Mouse (Mus musculus) kidney, adult 2 months (tissue): ENCODE measurements around the gene Tdrkh. TPM values are rescaled to one million over a fixed set of nuclear protein-coding genes. Genes with fewer than 3 reads are reported as not detected.

Experiments used
- DNase-seq: peaks from one replicate; pipeline ENCODE4 v3.0.0; 2021
- H3K27ac ChIP-seq: fragments of 200-500 bp; 2 replicates; pipeline ENCODE4 v1.5.1; 2012; ENCODE audit warnings: low read depth, low read length, control low read depth, inconsistent platforms; ENCODE audit not compliant: insufficient read depth
- H3K27me3 ChIP-seq: fragments of 200-500 bp; replicated peaks from 2 replicates; pipeline ENCODE4 v1.6.1; 2012; ENCODE audit warnings: mild to moderate bottlenecking, moderate library complexity, low read length, inconsistent platforms; ENCODE audit not compliant: control insufficient read depth, insufficient read depth
- H3K36me3 ChIP-seq: fragments of 200-500 bp; 2 replicates; pipeline ENCODE4 v1.6.1; 2012; ENCODE audit warnings: mild to moderate bottlenecking, moderate library complexity, low read length, inconsistent platforms; ENCODE audit not compliant: control insufficient read depth, insufficient read depth
- H3K4me1 ChIP-seq: fragments of 200-500 bp; 2 replicates; pipeline ENCODE4 v1.6.1; 2011; ENCODE audit warnings: low read length; ENCODE audit not compliant: control insufficient read depth, insufficient read depth
- H3K4me3 ChIP-seq: fragments of 200-500 bp; 2 replicates; pipeline ENCODE4 v1.5.1; 2011; ENCODE audit warnings: mild to moderate bottlenecking, low read depth, low read length, control low read depth; ENCODE audit not compliant: insufficient read depth
- CTCF ChIP-seq: fragments of 200-500 bp; conservative IDR thresholded peaks from 2 replicates; pipeline ENCODE4 v1.5.1; 2011; ENCODE audit warnings: low read depth, mild to moderate bottlenecking, control low read depth, low read length, moderate library complexity, mixed read lengths; ENCODE audit not compliant: insufficient read depth, insufficient read length
- POLR2A ChIP-seq: fragments of 200-500 bp; IDR thresholded peaks from one replicate; pipeline ENCODE4 v1.6.1; 2011; ENCODE audit warnings: low read depth, low read length, control low read depth
- WGBS: fragments of 180-500 bp; shearing (Covaris S2); methylation state at CpG from one replicate; pipeline ENCODE4 v1.1.7; 2018; 5-methylcytosine and 5-hydroxymethylcytosine counted together
- polyA plus RNA-seq: library from polyadenylated mRNA; depleted of rRNA; stranded (reverse); fragments of >200 nt; gene quantifications from 2 replicates; pipeline ENCODE4 v1.2.3, GENCODE M21; 2012

Gene Tdrkh
- polyA plus RNA-seq, 1 experiment = 0.75 TPM

DNA sequence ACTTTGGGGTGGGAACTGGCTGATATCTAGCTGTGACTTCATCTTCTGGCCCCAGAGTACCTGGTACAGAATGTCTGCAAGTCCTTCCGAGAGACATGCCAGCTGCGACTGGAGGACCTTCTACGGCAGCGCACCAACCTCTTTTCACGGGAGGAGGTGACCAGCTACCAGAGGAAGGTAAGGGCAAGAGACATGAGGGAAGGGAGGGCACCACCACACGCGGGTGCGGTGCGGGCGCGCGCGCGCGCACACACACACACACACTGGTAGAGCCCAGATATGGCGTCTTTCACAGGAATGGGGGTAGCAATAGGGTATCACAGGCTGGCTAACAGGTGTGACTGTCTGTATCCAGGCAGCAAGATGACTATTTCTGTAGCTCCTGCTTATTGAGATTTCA is 23.7 kb upstream of the Tdrkh start:
- TF ChIP-seq POLR2A (no peak), CTCF (no peak)
- Histone ChIP-seq H3K4me3 (no peak overlapping the region), H3K36me3 (no peaks in the 10 kb centered on the region; the same call in 1 of the 2 replicates), H3K4me1 (no peaks in the 10 kb centered on the region), H3K27me3 (no peaks in the 10 kb centered on the region), H3K27ac (no peak overlapping the region)
- 97% methylated on average over 16 of the region's 16 CpGs for WGBS
- no peak for DNase-seq

DNA sequence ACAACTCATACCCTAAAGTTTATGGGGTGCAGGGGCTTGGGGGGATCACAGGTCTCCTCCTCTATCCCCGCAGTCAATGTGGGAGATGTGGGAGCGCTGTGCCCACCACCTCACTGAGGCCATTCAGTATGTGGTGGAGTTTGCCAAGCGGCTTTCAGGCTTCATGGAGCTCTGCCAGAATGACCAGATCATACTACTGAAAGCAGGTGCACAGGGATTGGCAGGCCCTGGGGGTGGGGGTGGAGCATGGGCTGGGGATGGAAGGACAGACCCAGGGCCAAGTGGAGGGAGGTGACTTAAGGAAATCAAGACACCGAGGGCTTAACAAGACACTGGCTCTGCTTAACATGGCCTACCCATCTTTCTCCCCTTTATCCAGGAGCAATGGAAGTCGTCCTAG is 22.1 kb upstream of the Tdrkh start:
- WGBS = 83% methylated on average over 5 of the region's 5 CpGs

DNA sequence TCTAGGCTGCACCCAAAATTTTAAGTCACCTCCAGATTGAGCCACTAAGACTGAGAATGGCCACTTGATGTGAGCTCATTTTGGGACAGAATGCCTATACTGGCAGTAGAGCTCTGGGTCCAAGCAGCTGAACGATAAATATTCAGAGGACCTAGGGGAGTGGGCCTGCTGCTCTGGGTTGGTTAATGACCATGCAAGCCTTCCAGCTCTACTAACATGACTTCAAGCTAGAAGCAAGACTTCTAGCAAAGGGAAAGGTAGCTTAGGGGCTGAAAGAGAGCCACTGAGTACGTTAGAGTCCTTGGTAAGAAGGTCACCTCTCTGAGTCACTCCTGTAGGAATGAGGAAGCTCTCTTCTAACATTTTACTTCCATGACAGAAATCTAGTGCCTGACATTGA is 20.9 kb upstream of the Tdrkh start:
- H3K27ac ChIP-seq = peak overlapping the region; percentile 44; the same call in 1 of the 2 replicates
- no peak for TF ChIP-seq POLR2A
- no peak for TF ChIP-seq CTCF
- no peak overlapping the region for H3K4me3 ChIP-seq
- 61% methylated on average over 2 of the region's 2 CpGs for WGBS
- H3K4me1 ChIP-seq = no peaks in the 10 kb centered on the region
- H3K36me3 ChIP-seq = no peaks in the 10 kb centered on the region; the same call in 1 of the 2 replicates
- DNase-seq = no peak
- no peaks in the 10 kb centered on the region for H3K27me3 ChIP-seq

More for the DNA sequence above, 22.1 kb upstream of the Tdrkh start:
- no peak for DNase-seq
- H3K27me3 ChIP-seq = no peaks in the 10 kb centered on the region
- H3K4me3 ChIP-seq = no peak overlapping the region
- H3K4me1 ChIP-seq = no peaks in the 10 kb centered on the region
- TF ChIP-seq POLR2A (no peak), CTCF (no peak)
- H3K36me3 ChIP-seq = no peaks in the 10 kb centered on the region; the same call in 1 of the 2 replicates
- H3K27ac ChIP-seq = no peak overlapping the region

DNA sequence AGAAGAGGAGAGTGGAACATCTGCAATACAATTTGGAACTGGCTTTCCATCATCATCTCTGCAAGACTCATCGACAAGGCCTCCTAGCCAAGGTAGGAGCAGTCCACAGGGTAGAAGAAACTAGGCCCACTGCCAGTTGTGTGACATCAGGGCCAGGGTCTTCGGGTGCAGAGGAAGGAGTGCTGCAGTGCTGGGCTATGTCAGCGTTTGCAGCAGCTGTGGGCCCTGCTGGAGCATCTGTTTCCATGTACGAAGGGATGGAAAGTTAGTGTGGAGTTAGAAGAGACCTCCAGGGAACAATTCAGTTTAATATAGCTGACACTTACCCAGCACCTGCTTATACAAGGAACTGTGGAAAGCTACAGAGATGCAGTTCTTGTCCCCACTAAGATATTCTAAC is 20.0 kb upstream of the Tdrkh start:
- H3K27me3 ChIP-seq = no peaks in the 10 kb centered on the region
- no peaks in the 10 kb centered on the region; the same call in 1 of the 2 replicates for H3K36me3 ChIP-seq
- 76% methylated on average over 4 of the region's 4 CpGs for WGBS
- H3K27ac ChIP-seq = no peak overlapping the region
- no peak for DNase-seq
- TF ChIP-seq CTCF (no peak), POLR2A (no peak)
- no peak overlapping the region for H3K4me3 ChIP-seq
- H3K4me1 ChIP-seq = no peaks in the 10 kb centered on the region

DNA sequence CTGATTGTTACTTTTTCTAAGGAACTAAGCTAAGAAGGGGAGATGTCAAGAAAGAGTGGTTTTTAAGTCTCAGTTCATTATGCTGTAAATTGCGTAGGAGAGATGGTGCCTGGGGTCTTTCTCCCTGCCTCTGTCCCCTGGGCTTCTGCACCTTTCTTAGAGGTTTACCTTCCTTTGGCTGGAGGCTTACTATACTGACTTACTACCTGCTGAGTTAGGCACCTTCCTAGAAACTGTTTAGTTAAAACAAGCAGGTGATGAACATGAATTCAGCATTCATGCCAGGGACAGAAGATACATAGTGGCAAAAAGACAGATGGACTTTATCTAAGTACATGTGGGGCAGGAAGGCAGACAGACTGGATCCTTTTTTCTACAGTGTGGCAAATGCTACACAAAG is 16.7 kb upstream of the Tdrkh start:
- DNase-seq = no peak
- Histone ChIP-seq H3K4me3 (no peak overlapping the region), H3K27me3 (no peaks in the 10 kb centered on the region), H3K4me1 (no peaks in the 10 kb centered on the region; the same call in 1 of the 2 replicates), H3K36me3 (no peaks in the 10 kb centered on the region; the same call in 1 of the 2 replicates), H3K27ac (no peak overlapping the region)
- 80% methylated on average over 1 of the region's 1 CpGs for WGBS
- no peak for TF ChIP-seq CTCF
- TF ChIP-seq POLR2A = no peak

DNA sequence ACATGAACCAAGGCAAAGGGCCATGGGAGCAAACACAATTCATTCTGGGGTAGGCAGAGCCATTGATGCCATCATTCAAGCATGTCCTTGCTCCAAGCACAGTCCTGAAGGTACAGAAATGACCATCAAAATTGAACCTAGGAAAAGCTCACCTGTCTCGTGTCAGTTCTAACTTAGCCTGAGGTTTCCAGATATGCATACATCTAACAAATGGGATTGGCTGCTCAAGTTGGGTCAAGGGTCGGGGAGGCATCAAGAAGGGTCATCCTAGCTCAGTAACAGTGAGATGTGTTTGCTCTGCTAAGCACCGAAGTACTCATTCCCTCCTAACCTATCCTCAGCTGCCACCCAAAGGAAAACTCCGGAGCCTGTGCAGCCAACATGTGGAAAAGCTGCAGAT is 16.2 kb upstream of the Tdrkh start:
- Histone ChIP-seq H3K4me1 (no peaks in the 10 kb centered on the region; the same call in 1 of the 2 replicates), H3K4me3 (no peak overlapping the region), H3K27ac (no peak overlapping the region), H3K36me3 (no peaks in the 10 kb centered on the region; the same call in 1 of the 2 replicates), H3K27me3 (no peaks in the 10 kb centered on the region)
- no peak for DNase-seq
- 85% methylated on average over 4 of the region's 4 CpGs for WGBS
- TF ChIP-seq POLR2A (no peak), CTCF (no peak)

DNA sequence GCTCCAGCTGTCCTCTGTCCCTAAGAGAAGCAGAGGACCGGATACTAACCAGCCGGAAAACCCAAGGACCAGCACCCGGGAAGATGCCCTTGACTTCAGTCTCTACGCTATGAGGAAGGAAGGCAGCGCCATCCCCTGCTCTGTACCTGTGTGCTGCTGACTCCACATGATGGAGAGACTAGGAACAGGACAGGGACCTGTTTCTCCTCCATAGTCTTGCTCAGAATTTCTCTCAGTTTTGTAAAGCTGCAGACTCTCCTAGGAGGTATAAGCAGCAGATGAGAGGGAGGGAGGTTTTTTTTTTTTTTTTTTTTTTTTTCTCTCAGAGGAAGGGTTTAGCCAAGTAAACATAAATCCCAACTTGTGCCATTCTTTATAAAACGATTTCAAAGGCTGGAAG is 14.9 kb upstream of the Tdrkh start, which contains the start of gene Lingo4:
Gene Lingo4, plus strand, starts transcription at position 301 of the 400 bp plus-strand sequence.
- DNase-seq = no peak
- no peak within 1 kb of the TSS for H3K27ac ChIP-seq
- no peaks in the 10 kb centered on the region; the same call in 1 of the 2 replicates for H3K4me1 ChIP-seq
- no peaks in the 10 kb centered on the region; the same call in 1 of the 2 replicates for H3K36me3 ChIP-seq
- no peaks in the 10 kb centered on the region for H3K27me3 ChIP-seq
- 77% methylated on average over 6 of the region's 6 CpGs for WGBS
- no peak for TF ChIP-seq CTCF
- TF ChIP-seq POLR2A = no peak
- H3K4me3 ChIP-seq = no peak within 1 kb of the TSS

DNA sequence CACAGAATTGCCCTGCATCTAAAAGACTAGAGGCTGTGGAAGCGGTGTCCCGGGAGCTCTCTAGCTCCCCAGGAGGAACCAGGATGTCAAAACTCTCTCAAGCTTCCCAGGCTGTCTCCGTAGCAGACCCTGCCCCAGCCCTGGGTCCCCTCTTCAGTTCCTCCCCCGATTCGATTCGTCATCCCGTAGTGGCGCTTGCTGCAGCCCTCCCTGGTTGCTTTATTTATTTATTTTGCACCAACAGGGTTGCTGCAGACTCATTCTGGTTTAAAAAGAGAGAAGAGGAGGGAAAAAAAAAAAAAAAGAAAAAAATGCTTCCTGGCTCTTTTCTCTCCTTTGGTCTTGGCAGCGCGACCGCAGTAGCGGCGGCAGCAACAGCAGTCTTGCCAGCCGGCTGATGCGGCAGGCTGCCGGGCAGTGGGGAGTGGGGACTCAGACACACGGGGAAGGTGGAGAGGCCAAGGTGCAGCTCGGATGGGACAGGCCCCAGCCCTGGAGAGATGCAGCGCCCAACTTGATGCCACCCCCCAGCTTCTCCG is 14.1 kb upstream of the Tdrkh start:
- no peak overlapping the region for H3K27ac ChIP-seq
- 4% methylated on average over 20 of the region's 20 CpGs for WGBS
- no peaks in the 10 kb centered on the region for H3K27me3 ChIP-seq
- no peak overlapping the region for H3K4me3 ChIP-seq
- TF ChIP-seq CTCF (no peak), POLR2A (peak; percentile 13)
- no peaks in the 10 kb centered on the region for H3K36me3 ChIP-seq
- no peak for DNase-seq
- H3K4me1 ChIP-seq = no peaks in the 10 kb centered on the region; the same call in 1 of the 2 replicates
